Mouse (Mus musculus) testis, adult 2 months (tissue): ENCODE results near the gene Cyp2b10.

ENCODE experiments used
- CTCF ChIP-seq: fragments of 200-500 bp; IDR thresholded peaks from 2 replicates; pipeline ENCODE4 v1.5.1; 2012; ENCODE audit warnings: low read depth, mild to moderate bottlenecking, inconsistent platforms, low read length, moderate library complexity; ENCODE audit not compliant: control insufficient read depth, insufficient read depth, insufficient replicate concordance
- POLR2A ChIP-seq: fragments of 200-500 bp; IDR thresholded peaks from 2 replicates; pipeline ENCODE4 v1.6.1; 2012; ENCODE audit warnings: low read depth, mild to moderate bottlenecking, inconsistent platforms, low read length, moderate library complexity; ENCODE audit not compliant: control insufficient read depth

GRCm38 (mm10) chr7:25903156-25903555, 5.7 kb downstream of the Cyp2b10 start:
- TF ChIP-seq POLR2A (no peak), CTCF (no peak)
